Mouse (Mus musculus): ENCODE measurements around the gene Ush2a. TPM values are rescaled to one million over a fixed set of nuclear protein-coding genes. Genes with fewer than 3 reads are reported as not detected.

Ush2a gene
- polyA plus RNA-seq, 1 experiment from 2014 or later, result 0.09 TPM

GRCm38 (mm10) chr1:188659159-188659558 is 397.3 kb downstream of the Ush2a start:
- Histone ChIP-seq H3K9me3 (no peaks in the 10 kb centered on the region), H3K27ac (no peak overlapping the region), H3K4me3 (no peak overlapping the region), H3K27me3 (ENCODE audit: poor library complexity, severe bottlenecking) (peaks cover 19% of the 10 kb centered on the region), H3K4me1 (peaks cover 51% of the 10 kb centered on the region), H3K36me3 (replicated peaks) (no peaks in the 10 kb centered on the region)
- WGBS, result 8% methylated on average over 3 of the region's 3 CpGs
- DNase-seq (ENCODE audit: extremely low spot score, low spot score), result no peak

GRCm38 (mm10) chr1:188660339-188660738 is 398.5 kb downstream of the Ush2a start:
- Histone ChIP-seq H3K9me3 (no peaks in the 10 kb centered on the region), H3K27me3 (ENCODE audit: poor library complexity, severe bottlenecking) (peaks cover 19% of the 10 kb centered on the region), H3K27ac (peak overlapping the region; percentile 80), H3K4me1 (peaks cover 51% of the 10 kb centered on the region), H3K36me3 (replicated peaks) (no peaks in the 10 kb centered on the region), H3K4me3 (peak overlapping the region; percentile 41)
- DNase-seq (ENCODE audit: extremely low spot score, low spot score), result peak; percentile 56
- WGBS, result 2% methylated on average over 3 of the region's 3 CpGs

GRCm38 (mm10) chr1:188660882-188661281 is 399.1 kb downstream of the Ush2a start:
- H3K4me1 ChIP-seq, result peaks cover 48% of the 10 kb centered on the region
- WGBS, result 0% methylated on average over 8 of the region's 8 CpGs
- H3K9me3 ChIP-seq, result no peaks in the 10 kb centered on the region
- peaks cover 19% of the 10 kb centered on the region for H3K27me3 ChIP-seq (ENCODE audit: poor library complexity, severe bottlenecking)
- H3K36me3 ChIP-seq (replicated peaks), result no peaks in the 10 kb centered on the region
- H3K4me3 ChIP-seq, result peak overlapping the region; percentile 41
- peak; percentile 43 for DNase-seq (ENCODE audit: extremely low spot score, low spot score)
- peak overlapping the region; percentile 80 for H3K27ac ChIP-seq

- no peak for DNase-seq (ENCODE audit: extremely low spot score, low spot score)
- Histone ChIP-seq H3K27ac (no peak overlapping the region), H3K27me3 (ENCODE audit: poor library complexity, severe bottlenecking) (no peaks in the 10 kb centered on the region), H3K4me1 (no peaks in the 10 kb centered on the region), H3K9me3 (no peaks in the 10 kb centered on the region), H3K36me3 (replicated peaks) (no peaks in the 10 kb centered on the region), H3K4me3 (no peak overlapping the region)
- WGBS, result 88% methylated on average over 8 of the region's 8 CpGs
Observed at GRCm38 (mm10) chr1:188667460-188667859, 405.6 kb downstream of the Ush2a start.

GRCm38 (mm10) chr1:188668513-188668912 is 406.7 kb downstream of the Ush2a start:
- H3K27ac ChIP-seq, result no peak overlapping the region
- H3K36me3 ChIP-seq (replicated peaks), result no peaks in the 10 kb centered on the region
- no peaks in the 10 kb centered on the region for H3K27me3 ChIP-seq (ENCODE audit: poor library complexity, severe bottlenecking)
- WGBS, result 86% methylated on average over 12 of the region's 12 CpGs
- H3K4me3 ChIP-seq, result no peak overlapping the region
- no peaks in the 10 kb centered on the region for H3K9me3 ChIP-seq
- no peaks in the 10 kb centered on the region for H3K4me1 ChIP-seq
- no peak for DNase-seq (ENCODE audit: extremely low spot score, low spot score)

GRCm38 (mm10) chr1:188672871-188673270 is 411.0 kb downstream of the Ush2a start:
- Histone ChIP-seq H3K9me3 (no peaks in the 10 kb centered on the region), H3K4me3 (no peak overlapping the region), H3K27me3 (ENCODE audit: poor library complexity, severe bottlenecking) (no peaks in the 10 kb centered on the region), H3K36me3 (replicated peaks) (no peaks in the 10 kb centered on the region), H3K27ac (no peak overlapping the region), H3K4me1 (no peaks in the 10 kb centered on the region)
- DNase-seq (ENCODE audit: extremely low spot score, low spot score), result no peak
- 93% methylated on average over 12 of the region's 12 CpGs for WGBS

- no peak for DNase-seq (ENCODE audit: extremely low spot score, low spot score)
- H3K36me3 ChIP-seq (replicated peaks), result no peaks in the 10 kb centered on the region
- 90% methylated on average over 8 of the region's 8 CpGs for WGBS
- H3K9me3 ChIP-seq, result no peaks in the 10 kb centered on the region
- H3K27ac ChIP-seq, result no peak overlapping the region
- no peaks in the 10 kb centered on the region for H3K27me3 ChIP-seq (ENCODE audit: poor library complexity, severe bottlenecking)
- H3K4me3 ChIP-seq, result no peak overlapping the region
- H3K4me1 ChIP-seq, result no peaks in the 10 kb centered on the region
Observed at GRCm38 (mm10) chr1:188674640-188675510, 413.1 kb downstream of the Ush2a start.

GRCm38 (mm10) chr1:188675511-188675863 is 413.7 kb downstream of the Ush2a start:
- DNase-seq (ENCODE audit: extremely low spot score, low spot score), result no peak
- Histone ChIP-seq H3K36me3 (replicated peaks) (no peaks in the 10 kb centered on the region), H3K9me3 (no peaks in the 10 kb centered on the region), H3K4me3 (no peak overlapping the region), H3K4me1 (no peaks in the 10 kb centered on the region), H3K27ac (no peak overlapping the region), H3K27me3 (ENCODE audit: poor library complexity, severe bottlenecking) (no peaks in the 10 kb centered on the region)
- 92% methylated on average over 10 of the region's 10 CpGs for WGBS

- DNase-seq (ENCODE audit: extremely low spot score, low spot score), result no peak
- no peaks in the 10 kb centered on the region for H3K36me3 ChIP-seq (replicated peaks)
- 65% methylated on average over 8 of the region's 8 CpGs for WGBS
- no peak overlapping the region for H3K27ac ChIP-seq
- no peaks in the 10 kb centered on the region for H3K4me1 ChIP-seq
- no peaks in the 10 kb centered on the region for H3K27me3 ChIP-seq (ENCODE audit: poor library complexity, severe bottlenecking)
- no peaks in the 10 kb centered on the region for H3K9me3 ChIP-seq
- no peak overlapping the region for H3K4me3 ChIP-seq
Observed at GRCm38 (mm10) chr1:188678189-188678588, 416.4 kb downstream of the Ush2a start.

- H3K4me1 ChIP-seq, result no peaks in the 10 kb centered on the region
- no peak for DNase-seq (ENCODE audit: extremely low spot score, low spot score)
- H3K9me3 ChIP-seq, result peaks cover 5% of the 10 kb centered on the region; the same call in 1 of the 2 replicates
- no peaks in the 10 kb centered on the region for H3K36me3 ChIP-seq (replicated peaks)
- no peak overlapping the region for H3K27ac ChIP-seq
- WGBS, result 96% methylated on average over 14 of the region's 14 CpGs
- H3K4me3 ChIP-seq, result no peak overlapping the region
- H3K27me3 ChIP-seq (ENCODE audit: poor library complexity, severe bottlenecking), result no peaks in the 10 kb centered on the region
Observed at GRCm38 (mm10) chr1:188686362-188686761, 424.5 kb downstream of the Ush2a start.

- Histone ChIP-seq H3K4me3 (no peak overlapping the region), H3K9me3 (peaks cover 5% of the 10 kb centered on the region; the same call in 1 of the 2 replicates), H3K36me3 (replicated peaks) (no peaks in the 10 kb centered on the region), H3K4me1 (no peaks in the 10 kb centered on the region), H3K27me3 (ENCODE audit: poor library complexity, severe bottlenecking) (no peaks in the 10 kb centered on the region), H3K27ac (no peak overlapping the region)
- 82% methylated on average over 2 of the region's 2 CpGs for WGBS
- DNase-seq (ENCODE audit: extremely low spot score, low spot score), result no peak
Observed at GRCm38 (mm10) chr1:188696295-188696694, 434.5 kb downstream of the Ush2a start.

- no peak overlapping the region for H3K27ac ChIP-seq
- no peak overlapping the region for H3K4me3 ChIP-seq
- H3K36me3 ChIP-seq (replicated peaks), result no peaks in the 10 kb centered on the region
- H3K4me1 ChIP-seq, result no peaks in the 10 kb centered on the region
- no peak for DNase-seq (ENCODE audit: extremely low spot score, low spot score)
- no peaks in the 10 kb centered on the region for H3K9me3 ChIP-seq
- H3K27me3 ChIP-seq (ENCODE audit: poor library complexity, severe bottlenecking), result no peaks in the 10 kb centered on the region
- 88% methylated on average over 4 of the region's 4 CpGs for WGBS
Observed at GRCm38 (mm10) chr1:188708176-188708575, 446.4 kb downstream of the Ush2a start.

GRCm38 (mm10) chr1:188708694-188709093 is 446.9 kb downstream of the Ush2a start:
- no peaks in the 10 kb centered on the region for H3K9me3 ChIP-seq
- no peaks in the 10 kb centered on the region for H3K4me1 ChIP-seq
- 94% methylated on average over 10 of the region's 10 CpGs for WGBS
- H3K4me3 ChIP-seq, result no peak overlapping the region
- DNase-seq (ENCODE audit: extremely low spot score, low spot score), result no peak
- H3K27me3 ChIP-seq (ENCODE audit: poor library complexity, severe bottlenecking), result no peaks in the 10 kb centered on the region
- no peak overlapping the region for H3K27ac ChIP-seq
- no peaks in the 10 kb centered on the region for H3K36me3 ChIP-seq (replicated peaks)
